Mouse (Mus musculus) lung, postnatal 0 days (tissue): ENCODE results near the gene Zswim9.

Source experiments
- CTCF ChIP-seq: IDR thresholded peaks from 2 replicates; pipeline ENCODE4 v1.5.1; 2016; ENCODE audit warnings: antibody characterized with exemption, mild to moderate bottlenecking
- EP300 ChIP-seq: IDR thresholded peaks from 2 replicates; pipeline ENCODE4 v1.6.1; 2016; ENCODE audit warnings: antibody characterized with exemption, mild to moderate bottlenecking, control low read depth

DNA sequence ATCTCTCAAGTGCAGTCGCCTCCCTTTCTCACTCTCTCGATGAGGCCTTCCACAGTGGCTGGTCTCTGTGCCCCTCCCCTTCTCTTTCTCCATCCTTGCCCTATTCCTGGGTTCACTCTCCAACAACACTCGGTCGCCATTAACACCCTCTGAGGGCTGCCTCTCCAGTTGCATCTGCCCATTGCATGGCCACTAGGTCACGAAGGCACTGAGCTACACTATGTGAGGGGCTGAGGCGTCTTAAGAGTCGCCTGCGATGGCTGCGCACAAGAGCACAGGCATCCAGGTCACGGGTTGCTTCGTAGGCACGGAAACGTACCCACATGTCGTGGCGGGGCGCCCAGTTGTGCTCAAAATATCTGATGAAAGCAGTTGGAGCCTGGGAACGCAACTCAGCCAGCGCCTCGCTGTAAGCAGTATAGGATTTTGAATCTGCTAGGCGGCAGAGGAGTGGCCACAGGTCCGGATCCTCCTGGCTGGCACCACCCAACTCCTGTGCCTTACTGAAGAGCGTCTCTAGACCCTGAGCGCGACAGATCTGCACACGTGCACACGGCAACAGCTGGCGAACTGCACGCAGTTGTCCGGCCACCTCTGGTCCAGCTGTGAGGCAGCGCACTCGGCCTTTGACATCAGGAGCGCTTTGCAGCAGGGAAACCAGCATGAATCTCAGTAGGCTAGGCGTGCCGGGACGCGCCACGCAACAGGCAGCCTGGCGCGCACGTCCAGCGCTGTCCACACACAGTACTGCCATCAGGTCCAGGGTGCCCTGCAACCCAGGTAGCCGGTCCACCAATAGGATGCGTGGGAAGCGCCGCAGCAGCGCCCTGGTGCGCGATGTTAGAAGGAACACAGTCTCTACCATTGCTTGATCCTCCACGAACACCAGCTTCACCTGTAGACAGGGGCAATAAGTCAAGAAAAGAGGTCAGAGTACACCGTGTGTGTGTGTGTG lies 17.5 kb downstream of the Zswim9 start:
- TF ChIP-seq CTCF (no peak), EP300 (no peak)
